Mouse (Mus musculus) c-Kit-positive CD71-positive TER-119-negative erythroid progenitor cells, embryonic 14.5 days (primary cell): Measurements from ENCODE around the gene Dlg2.
A peak's percentile ranks its signal among the peaks of the same experiment; 100 is the strongest.

ENCODE experiments used
- DNase-seq: peaks from one replicate; pipeline ENCODE4 v3.0.0-alpha.2; 2013; ENCODE audit warnings: low read depth

The Dlg2 gene

DNA sequence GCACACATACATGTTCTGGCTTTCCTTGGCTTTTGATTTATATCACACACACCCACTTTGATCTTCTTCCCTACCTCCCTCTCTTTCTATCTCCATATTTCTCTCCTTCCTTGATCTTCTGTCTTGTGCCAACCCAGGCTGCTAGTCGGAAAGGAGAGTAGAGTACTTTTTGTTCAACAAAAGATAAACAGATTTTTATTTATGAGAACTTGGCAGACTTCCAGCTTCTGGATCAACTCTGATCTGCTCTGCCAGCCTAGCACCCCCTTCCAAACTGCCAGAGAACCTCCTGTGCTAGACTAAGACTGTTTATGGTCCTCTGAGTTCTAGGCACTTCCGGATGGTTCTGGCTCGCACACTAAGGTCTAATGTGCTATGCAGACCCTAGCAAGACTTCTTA lies 968.3 kb downstream of the Dlg2 start:
- no peak for DNase-seq

DNA sequence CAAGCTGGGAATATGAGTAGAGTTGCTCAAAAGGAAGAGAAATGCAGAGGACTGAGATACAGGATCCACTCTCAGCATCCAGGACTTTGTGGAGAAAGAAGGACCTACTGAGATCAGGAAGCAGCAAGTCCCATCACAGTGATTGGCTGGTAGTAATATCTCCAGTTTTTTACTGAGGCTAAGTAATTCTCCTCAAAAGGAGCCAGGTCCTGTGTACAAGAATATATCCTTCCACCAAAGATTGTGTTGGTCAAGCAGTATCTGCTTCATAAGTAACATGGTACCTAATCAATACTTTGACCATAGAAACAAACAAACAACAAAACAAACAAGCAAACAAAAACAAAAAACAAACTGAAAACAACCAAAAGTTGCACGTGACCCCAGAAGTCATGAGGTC lies 980.3 kb downstream of the Dlg2 start:
- DNase-seq = no peak

- peak; percentile 32 for DNase-seq
These were observed 980.7 kb downstream of the Dlg2 start for GRCm38 (mm10) chr7:91457207-91457606.

DNA sequence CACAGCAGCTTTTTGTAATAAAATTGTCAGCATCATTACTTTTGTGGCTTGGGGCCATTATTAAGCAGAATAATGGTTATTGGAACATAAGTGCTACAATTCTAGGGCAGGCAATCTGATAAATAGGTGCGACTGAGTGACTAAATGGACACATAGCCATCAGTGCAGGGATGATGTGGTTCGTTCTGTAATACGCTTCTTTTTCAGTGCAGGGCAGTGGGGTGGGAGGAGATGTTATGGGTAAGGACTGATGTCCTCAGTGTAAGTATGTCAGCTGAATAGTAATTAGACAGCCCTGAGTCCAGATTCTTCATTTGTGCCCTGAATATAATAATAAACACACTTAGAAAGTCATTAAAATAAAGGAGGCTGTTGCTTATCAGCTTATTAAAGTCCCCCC lies 984.9 kb downstream of the Dlg2 start:
- no peak for DNase-seq

DNA sequence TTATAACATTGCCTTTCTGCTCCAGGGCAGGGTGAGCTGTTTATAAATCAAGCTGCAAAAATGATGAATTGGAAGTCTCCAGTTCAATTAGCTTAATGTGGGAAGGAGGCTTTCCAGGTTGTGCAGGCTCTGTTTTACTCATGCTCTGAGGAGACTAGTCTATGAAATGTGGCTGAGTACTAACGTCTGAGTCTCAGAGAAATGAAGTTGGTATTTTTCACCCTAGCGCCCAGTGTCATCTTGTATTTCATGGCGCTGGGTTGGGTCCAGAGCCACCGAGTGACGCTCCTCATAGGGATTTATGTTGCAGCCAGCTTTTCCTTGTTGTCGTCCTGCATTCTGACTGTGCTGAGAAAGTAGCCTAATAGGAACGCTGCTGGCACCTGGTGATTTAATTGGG lies 986.8 kb downstream of the Dlg2 start:
- no peak for DNase-seq

- no peak for DNase-seq
These were observed 990.6 kb downstream of the Dlg2 start for GRCm38 (mm10) chr7:91467061-91467460.

GRCm38 (mm10) chr7:91479145-91479544 lies 1002.7 kb downstream of the Dlg2 start:
- no peak for DNase-seq

- no peak for DNase-seq
These were observed 1005.2 kb downstream of the Dlg2 start for GRCm38 (mm10) chr7:91481574-91482197.

- DNase-seq = no peak
These were observed 1016.8 kb downstream of the Dlg2 start for GRCm38 (mm10) chr7:91493234-91493633.

- DNase-seq = no peak
These were observed 1019.1 kb downstream of the Dlg2 start for GRCm38 (mm10) chr7:91495526-91495925.

GRCm38 (mm10) chr7:91511119-91511518 lies 1034.6 kb downstream of the Dlg2 start:
- no peak for DNase-seq

GRCm38 (mm10) chr7:91514445-91514844 lies 1038.0 kb downstream of the Dlg2 start:
- DNase-seq = no peak

- no peak for DNase-seq
These were observed 1039.8 kb downstream of the Dlg2 start for GRCm38 (mm10) chr7:91516225-91516624.

DNA sequence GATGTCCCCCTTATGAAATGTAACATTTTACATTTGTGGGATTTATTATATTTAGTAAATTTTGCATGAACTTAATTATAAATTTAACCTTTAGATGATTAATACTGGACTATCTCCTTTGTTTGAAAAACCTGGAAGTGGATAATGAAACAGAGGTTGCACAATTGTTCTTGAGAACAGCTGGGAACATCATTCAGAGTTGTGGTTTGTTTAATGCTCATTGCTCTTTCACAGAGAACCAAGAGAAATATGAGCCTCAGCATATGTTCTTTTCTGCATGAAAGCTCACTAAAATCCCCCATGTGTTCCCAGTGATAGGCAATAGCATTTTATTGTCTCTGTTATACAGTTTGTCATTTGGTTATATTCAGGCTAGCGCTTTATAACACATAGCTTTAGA lies 1049.4 kb downstream of the Dlg2 start:
- no peak for DNase-seq

DNA sequence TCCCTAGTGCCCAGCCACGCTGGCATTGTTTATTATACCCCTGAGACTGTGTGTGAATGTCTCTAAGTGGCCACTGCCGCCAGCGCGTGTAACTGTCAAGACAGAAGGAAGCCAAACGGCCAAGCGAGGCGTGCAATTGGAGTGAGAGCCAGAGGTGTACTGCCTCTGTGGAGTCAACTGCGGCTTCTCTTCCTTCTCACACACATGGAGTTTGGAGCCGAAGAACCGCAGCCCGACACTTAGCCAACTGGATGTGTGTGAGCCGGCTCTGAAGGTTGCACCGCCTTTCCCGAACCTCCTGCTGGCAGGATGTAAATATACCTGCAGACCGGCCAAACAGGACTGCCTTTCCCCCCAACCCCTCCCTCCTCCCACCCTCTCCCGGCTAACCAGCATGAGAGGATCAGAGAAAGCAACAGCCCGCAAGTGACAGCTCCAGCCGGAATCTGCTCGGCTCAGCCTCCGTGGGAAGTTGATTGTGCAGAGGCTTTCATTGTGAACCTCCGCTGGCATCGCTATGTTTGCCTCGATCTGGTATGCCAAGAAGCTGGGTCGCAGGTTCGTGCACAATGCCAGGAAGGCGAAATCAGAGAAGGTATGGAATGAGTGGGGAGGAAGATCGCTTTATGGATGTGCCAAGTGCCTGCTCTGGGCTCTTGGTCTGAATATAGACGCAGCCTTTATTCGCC lies 1066.3 kb downstream of the Dlg2 start:
- DNase-seq = no peak

- no peak for DNase-seq
These were observed 1066.8 kb downstream of the Dlg2 start for GRCm38 (mm10) chr7:91543286-91543650.

DNA sequence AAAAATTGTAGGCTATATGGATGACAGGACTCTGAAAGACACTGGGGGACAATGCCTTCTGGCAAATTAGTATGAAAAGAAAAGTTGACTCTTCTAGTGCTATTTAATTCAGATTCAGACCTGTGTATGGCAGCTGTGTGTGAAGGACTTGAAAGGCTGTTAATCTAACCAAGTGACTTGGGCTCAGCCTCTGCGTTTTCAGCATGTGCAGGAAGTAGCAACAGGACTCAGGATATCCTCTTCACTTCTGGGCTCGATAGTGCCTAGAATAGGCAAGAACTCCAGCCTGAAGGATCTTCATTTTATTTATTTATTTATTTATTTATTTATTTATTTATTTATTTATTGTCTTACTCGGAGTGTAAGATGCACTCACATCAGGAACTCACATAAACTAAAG lies 1068.1 kb downstream of the Dlg2 start:
- DNase-seq = no peak

DNA sequence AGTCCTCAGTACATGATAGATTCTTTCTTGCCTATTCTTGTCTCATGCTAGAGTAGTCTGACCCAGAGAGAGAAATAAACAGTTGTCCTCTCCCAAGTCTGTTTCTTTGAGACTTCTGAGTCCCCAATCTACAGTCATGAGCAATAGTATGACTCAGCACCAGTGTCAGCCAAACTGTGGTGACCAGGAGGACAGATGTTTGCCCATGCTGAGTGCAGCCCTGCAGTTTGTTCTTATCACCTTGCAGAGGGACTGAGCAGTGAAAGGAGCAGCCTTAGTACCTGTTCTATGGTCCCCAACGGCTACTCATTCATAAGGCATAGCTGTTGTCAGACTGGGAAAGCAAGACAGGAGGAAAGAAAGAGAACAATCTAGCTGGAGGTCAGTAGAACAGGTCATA lies 1072.3 kb downstream of the Dlg2 start:
- no peak for DNase-seq

DNA sequence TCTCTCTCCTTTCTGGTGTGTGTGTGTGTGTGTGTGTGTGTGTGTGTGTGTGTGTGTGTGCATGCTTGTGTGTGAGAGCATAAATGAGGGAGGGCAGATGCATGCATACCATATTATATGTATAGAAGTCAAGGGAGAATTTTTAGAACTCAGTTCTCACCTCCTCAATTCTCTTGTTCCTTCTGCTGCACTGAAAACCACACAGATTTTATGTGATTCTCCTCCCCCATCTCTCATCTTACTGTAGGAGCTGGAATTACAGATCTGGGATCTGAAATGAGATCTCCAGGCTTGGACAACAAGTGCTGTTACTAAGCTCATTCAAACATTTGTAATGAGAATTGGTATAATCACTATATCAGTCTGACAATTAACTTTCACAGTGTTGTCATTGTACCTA lies 1081.1 kb downstream of the Dlg2 start:
- no peak for DNase-seq

GRCm38 (mm10) chr7:91567423-91567822 lies 1091.0 kb downstream of the Dlg2 start:
- no peak for DNase-seq

- no peak for DNase-seq
These were observed 1094.5 kb downstream of the Dlg2 start for GRCm38 (mm10) chr7:91570969-91571368.

DNA sequence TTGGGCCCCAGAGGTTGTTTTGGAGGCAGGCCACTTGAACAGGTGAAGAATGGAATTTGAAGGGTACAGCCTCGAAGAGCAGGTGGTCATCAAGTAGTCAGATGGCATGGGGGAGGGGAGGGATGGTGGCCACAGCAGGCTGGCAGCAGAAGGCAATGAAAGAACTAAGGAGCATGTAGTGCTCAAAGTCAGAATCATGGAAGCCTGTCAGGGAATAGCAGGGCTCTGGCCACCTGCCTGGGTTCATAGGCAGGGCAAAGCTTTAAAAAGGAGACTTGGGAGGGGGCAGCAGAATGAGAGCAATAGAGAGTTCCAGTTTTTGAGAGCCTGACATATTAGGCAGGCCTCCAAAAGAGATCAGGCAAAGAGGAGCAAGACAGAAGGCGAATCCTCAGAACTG lies 1096.2 kb downstream of the Dlg2 start:
- no peak for DNase-seq

- DNase-seq = no peak
These were observed 1096.8 kb downstream of the Dlg2 start for GRCm38 (mm10) chr7:91573321-91573720.

DNA sequence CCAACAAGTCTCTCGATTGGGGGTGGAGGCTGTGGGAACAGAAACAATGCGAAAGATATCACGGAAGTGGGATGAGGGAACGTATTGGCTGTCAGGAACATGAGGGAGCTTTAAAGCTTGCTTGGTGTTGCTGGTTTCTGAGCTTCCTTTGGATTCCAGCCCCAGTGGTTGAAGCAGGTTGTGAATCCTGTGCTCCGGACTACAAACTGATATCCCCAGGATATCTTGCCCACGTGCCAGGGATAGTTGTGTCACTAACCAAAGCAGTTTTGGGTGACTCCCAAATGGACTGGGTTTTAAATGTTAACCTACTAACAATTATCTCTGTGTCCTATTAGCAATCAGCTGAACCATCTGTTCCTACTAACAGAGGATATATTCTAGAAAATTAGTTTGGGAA lies 1099.7 kb downstream of the Dlg2 start:
- DNase-seq = no peak
